Mouse (Mus musculus): ENCODE measurements around the gene Tespa1. TPM values are rescaled to one million over a fixed set of nuclear protein-coding genes. Genes with fewer than 3 reads are reported as not detected.
"Not testable (repeated sequence)": the region's sequence is repeated elsewhere in the genome, so short reads cannot be mapped to it uniquely, and the experiment has no call there.

Gene Tespa1
- polyA plus RNA-seq, 1 experiment = 1.3 TPM

GRCm38 (mm10) chr10:130394232-130394631 lies 71.6 kb downstream of the Tespa1 start, which contains the start of gene Vmn2r84:
Gene Vmn2r84, minus strand, starts transcription at chr10:130394332.
- no peak for DNase-seq
- TF ChIP-seq POLR2A (IDR thresholded peaks at IDR 0.05; ENCODE audit: borderline replicate concordance, extremely low read depth, low read depth, low read length) (no peak), CTCF (IDR thresholded peaks at IDR 0.05; ENCODE audit: insufficient read depth, low read length) (no peak)
- no peak within 1 kb of the TSS for H3K4me3 ChIP-seq (replicated peaks; ENCODE audit: extremely low read depth, low read depth, low read length)

GRCm38 (mm10) chr10:130412167-130412698 lies 89.6 kb downstream of the Tespa1 start:
- not testable (repeated sequence) for H3K4me1 ChIP-seq (ENCODE audit: control insufficient read depth, insufficient read depth, low read length); DNase-seq; H3K4me3 ChIP-seq (replicated peaks; ENCODE audit: extremely low read depth, low read depth, low read length)
- WGBS = 57% methylated on average over 29 of the region's 35 CpGs

More at GRCm38 (mm10) chr10:130394232-130394631, 71.6 kb downstream of the Tespa1 start, which contains the start of gene Vmn2r84:
- no peaks in the 10 kb centered on the region for H3K4me1 ChIP-seq (ENCODE audit: control insufficient read depth, insufficient read depth, low read length)

Other genes starting within 250 kb of the Tespa1 start
- not detected in 2 replicates for gene Olfr823, start 207.5 kb upstream of the Tespa1 start, polyA plus RNA-seq (2012; rRNA removed)
- gene Olfr824, start 192.9 kb upstream of the Tespa1 start, polyA plus RNA-seq (2012; rRNA removed) = not detected in 2 replicates
- gene Olfr825, start 156.1 kb upstream of the Tespa1 start, polyA plus RNA-seq (2012; rRNA removed) = not detected in 2 replicates
- gene Olfr826, start 138.7 kb upstream of the Tespa1 start, polyA plus RNA-seq (2012; rRNA removed) = not detected in 2 replicates
- not detected in 2 replicates for gene Olfr827, start 108.5 kb upstream of the Tespa1 start, polyA plus RNA-seq (2012; rRNA removed)
- not detected in 2 replicates for gene Neurod4, start 42.6 kb upstream of the Tespa1 start, polyA plus RNA-seq (2012; rRNA removed)
- gene Vmn2r84, start 71.5 kb downstream of the Tespa1 start, polyA plus RNA-seq (2012; rRNA removed) = not detected in 2 replicates
- gene Vmn2r85, start 106.8 kb downstream of the Tespa1 start, polyA plus RNA-seq (2012; rRNA removed) = not detected in 2 replicates
- not detected in 2 replicates for gene Vmn2r86, start 133.2 kb downstream of the Tespa1 start, polyA plus RNA-seq (2012; rRNA removed)
- not detected in 2 replicates for gene Vmn2r87, start 174.5 kb downstream of the Tespa1 start, polyA plus RNA-seq (2012; rRNA removed)

All from lung, adult 2 months (tissue).